11 mouse cellular contexts compared by ENCODE assay signal in the genomic region with DNA sequence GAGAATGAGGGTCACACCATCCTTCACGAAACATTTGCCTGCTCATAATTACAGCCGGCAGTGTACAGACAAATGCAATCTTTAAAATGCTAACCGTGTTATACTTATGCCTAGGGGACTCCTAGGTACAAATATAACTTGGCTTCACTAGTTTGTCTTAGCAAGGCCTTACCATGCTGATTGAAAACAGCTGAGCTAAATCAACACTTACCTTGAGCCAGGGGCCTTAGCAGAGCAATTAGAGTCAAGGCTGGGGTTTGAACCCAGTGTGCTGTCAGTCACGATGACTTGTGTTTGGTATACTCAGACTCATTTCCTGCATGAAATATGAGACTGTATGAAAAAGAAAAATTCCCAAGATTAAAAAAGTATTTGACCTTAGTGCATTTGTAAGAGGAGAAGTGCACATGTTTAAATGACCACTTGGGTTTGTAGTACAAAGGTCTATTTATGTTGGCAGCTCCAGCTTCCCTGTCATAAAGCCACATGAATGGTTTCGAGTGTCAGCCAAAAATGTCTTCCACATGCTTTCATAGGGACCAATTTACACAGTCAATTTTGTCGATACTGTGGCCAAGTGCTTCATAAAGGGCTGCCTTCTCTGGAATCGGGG.
DNase-seq lines count a peak whose midpoint lies in the region; ATAC-seq and TF ChIP-seq lines count a peak whose summit lies in the region.
"Had no signal": no experiment of that assay in that cellular context is flagged by ENCODE, and none has a peak within 500 bp of the region (broad histone marks: within the 10 kb centered on the region; RNA-seq: fewer than 3 reads in every experiment).

No protein-coding gene starts in this region.

- H3K4me2 ChIP-seq in hindbrain, postnatal 0 days (ENCODE audit: low read depth, low read length), result no peak overlapping the region
- no peak overlapping the region for H3K4me2 ChIP-seq in hindbrain, embryonic 14.5 days (replicated peaks)
- H3K4me2 ChIP-seq in lung, embryonic 16.5 days (ENCODE audit: low read depth, low read length), result no peak overlapping the region
- no peak overlapping the region for H3K4me2 ChIP-seq in intestine, embryonic 15.5 days (replicated peaks)

- TF ChIP-seq CTCF in hindbrain, postnatal 0 days (IDR thresholded peaks at IDR 0.05; ENCODE audit: low read depth), result no peak
- TF ChIP-seq CTCF in brain, embryonic 14.5 days (IDR thresholded peaks at IDR 0.05; ENCODE audit: borderline replicate concordance, extremely low read depth, insufficient read depth, insufficient read length), result no peak

- no peaks in the 10 kb centered on the region for H3K4me1 ChIP-seq in hindbrain, postnatal 0 days (ENCODE audit: insufficient read depth, low read length)
- H3K4me1 ChIP-seq in hindbrain, embryonic 14.5 days (replicated peaks; ENCODE audit: control insufficient read depth, insufficient read depth, low read length), result no peaks in the 10 kb centered on the region
- peaks cover 3% of the 10 kb centered on the region; the same call in 1 of the 2 replicates for H3K4me1 ChIP-seq in lung, embryonic 16.5 days (replicated peaks; ENCODE audit: control insufficient read depth, insufficient read depth, low read length)
- H3K4me1 ChIP-seq in intestine, embryonic 15.5 days (replicated peaks), result no peaks in the 10 kb centered on the region

- intact Hi-C loops in left cerebral cortex, postnatal 10 days (cut with DNase I), result no loop called here

- DNase-seq in hindbrain, postnatal 0 days (ENCODE audit: low spot score), result peak; percentile 20
- no peak for DNase-seq in hindbrain, embryonic 14.5 days (ENCODE audit: low spot score)
- DNase-seq in brain, embryonic 14.5 days (ENCODE audit: low read depth), result peak; percentile 51
- peak; percentile 86 for DNase-seq in hindlimb bud, embryonic 11.5 days (ENCODE audit: extremely low spot score, low read depth, low spot score)
- no peak for DNase-seq in left cerebral cortex, postnatal 10 days (ENCODE audit: extremely low spot score in 1 of 2, low spot score in 2 of 2)
- DNase-seq in urinary bladder, postnatal 36 days (ENCODE audit: low spot score in 2 of 2), result no peak
- DNase-seq: heart, adult 2 months had no signal

- H3K4me3 ChIP-seq in hindbrain, postnatal 0 days (ENCODE audit: low read length), result no peak overlapping the region
- no peak overlapping the region for H3K4me3 ChIP-seq in hindbrain, embryonic 14.5 days (replicated peaks; ENCODE audit: low read length)
- H3K4me3 ChIP-seq in lung, embryonic 16.5 days (ENCODE audit: low read length), result no peak overlapping the region
- no peak overlapping the region for H3K4me3 ChIP-seq in intestine, embryonic 15.5 days (replicated peaks)
- H3K4me3 ChIP-seq: heart, adult 2 months had no signal

- H3K9me3 ChIP-seq in hindbrain, postnatal 0 days (ENCODE audit: low read length), result no peaks in the 10 kb centered on the region
- no peaks in the 10 kb centered on the region for H3K9me3 ChIP-seq in hindbrain, embryonic 14.5 days (ENCODE audit: control insufficient read depth, low read length)
- H3K9me3 ChIP-seq in lung, embryonic 16.5 days (ENCODE audit: control insufficient read depth, low read length), result no peaks in the 10 kb centered on the region
- no peaks in the 10 kb centered on the region for H3K9me3 ChIP-seq in intestine, embryonic 15.5 days

- no peak overlapping the region for H3K27ac ChIP-seq in hindbrain, postnatal 0 days
- no peak overlapping the region for H3K27ac ChIP-seq in hindbrain, embryonic 14.5 days
- H3K27ac ChIP-seq in lung, embryonic 16.5 days (ENCODE audit: low read length), result no peak overlapping the region
- no peak overlapping the region for H3K27ac ChIP-seq in intestine, embryonic 15.5 days
- H3K27ac ChIP-seq: heart, adult 2 months had no signal

- no peaks in the 10 kb centered on the region for H3K27me3 ChIP-seq in hindbrain, postnatal 0 days (ENCODE audit: insufficient read depth, low read length)
- H3K27me3 ChIP-seq in hindbrain, embryonic 14.5 days (ENCODE audit: control insufficient read depth, insufficient read depth, low read length), result no peaks in the 10 kb centered on the region
- no peaks in the 10 kb centered on the region for H3K27me3 ChIP-seq in lung, embryonic 16.5 days (ENCODE audit: control insufficient read depth, insufficient read depth, low read depth, low read length)
- H3K27me3 ChIP-seq in intestine, embryonic 15.5 days (replicated peaks), result no peaks in the 10 kb centered on the region

- WGBS in hindbrain, postnatal 0 days, result 62% methylated on average over 7 of the region's 7 CpGs
- WGBS in hindbrain, embryonic 14.5 days, result 68% methylated on average over 7 of the region's 7 CpGs
- WGBS in lung, embryonic 16.5 days, result 41% methylated on average over 7 of the region's 7 CpGs
- 62% methylated on average over 7 of the region's 7 CpGs for WGBS in intestine, embryonic 15.5 days

- no peak overlapping the region for H3K9ac ChIP-seq in hindbrain, postnatal 0 days (replicated peaks; ENCODE audit: low read length)
- H3K9ac ChIP-seq in hindbrain, embryonic 14.5 days, result no peak overlapping the region
- no peak overlapping the region for H3K9ac ChIP-seq in lung, embryonic 16.5 days (ENCODE audit: low read length)
- no peak overlapping the region for H3K9ac ChIP-seq in intestine, embryonic 15.5 days

- no peaks in the 10 kb centered on the region for H3K36me3 ChIP-seq in hindbrain, postnatal 0 days (ENCODE audit: insufficient read depth, low read length)
- H3K36me3 ChIP-seq in hindbrain, embryonic 14.5 days (replicated peaks; ENCODE audit: control insufficient read depth, insufficient read depth), result no peaks in the 10 kb centered on the region
- no peaks in the 10 kb centered on the region for H3K36me3 ChIP-seq in lung, embryonic 16.5 days (ENCODE audit: control insufficient read depth, insufficient read depth, low read length)
- H3K36me3 ChIP-seq in intestine, embryonic 15.5 days, result no peaks in the 10 kb centered on the region

- ATAC-seq in hindbrain, postnatal 0 days, result no peak
- ATAC-seq in hindbrain, embryonic 14.5 days (ENCODE audit: low FRiP score), result no peak
- peak; percentile 85 for ATAC-seq in lung, embryonic 16.5 days (ENCODE audit: low read depth)
- ATAC-seq in intestine, embryonic 15.5 days, result no peak
- ATAC-seq: CD4-positive, CD25-positive, alpha-beta regulatory T cell, adult 4 months; hindbrain, embryonic 16.5 days had no signal

- TF ChIP-seq POLR2A in brain, embryonic 14.5 days (IDR thresholded peaks at IDR 0.05; ENCODE audit: borderline replicate concordance, extremely low read depth, insufficient read depth, insufficient read length, poor library complexity, severe bottlenecking), result no peak

Comparison
In these comparisons a context has a peak if more than half of its experiments do, and no peak if none do; other contexts are left out.
1. DNase-seq: peak in hindbrain, postnatal 0 days (single experiment), brain, embryonic 14.5 days (single experiment) and hindlimb bud, embryonic 11.5 days (single experiment); none in hindbrain, embryonic 14.5 days (single experiment), left cerebral cortex, postnatal 10 days (0 of 2) and urinary bladder, postnatal 36 days (0 of 2).